Mouse (Mus musculus): ENCODE data around the gene Olfr1441. TPM values are rescaled to one million over a fixed set of nuclear protein-coding genes. Genes with fewer than 3 reads are reported as not detected.

Gene Olfr1441
- total RNA-seq (2021), result not detected
- long read RNA-seq, experiment 1, result 0 reads
- long read RNA-seq, experiment 2, result 0 reads

DNA sequence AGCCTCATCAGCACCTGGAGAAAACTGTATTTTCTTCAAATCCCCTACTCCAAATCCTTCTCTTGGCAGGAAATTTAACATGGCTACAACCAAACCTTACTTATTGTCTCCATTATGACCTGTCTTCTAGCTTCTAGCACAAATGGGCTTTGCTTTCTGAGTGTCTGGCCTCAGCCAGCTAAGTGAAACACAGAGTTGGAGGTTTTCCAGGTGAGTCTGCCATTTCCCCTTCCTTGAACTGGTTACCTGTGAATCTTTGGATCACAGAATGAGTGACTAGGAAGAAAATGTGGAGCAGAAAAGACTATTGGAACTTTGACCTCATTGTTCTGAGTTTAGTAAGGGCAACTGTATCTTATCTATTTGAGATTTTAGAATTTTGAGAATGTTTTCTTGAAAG is at the start of gene Olfr1441:
Olfr1441 (plus strand) TSS at position 73 of the 400 bp plus-strand sequence.
- no peak for DNase-seq (ENCODE audit: low spot score in 2 of 2)

DNA sequence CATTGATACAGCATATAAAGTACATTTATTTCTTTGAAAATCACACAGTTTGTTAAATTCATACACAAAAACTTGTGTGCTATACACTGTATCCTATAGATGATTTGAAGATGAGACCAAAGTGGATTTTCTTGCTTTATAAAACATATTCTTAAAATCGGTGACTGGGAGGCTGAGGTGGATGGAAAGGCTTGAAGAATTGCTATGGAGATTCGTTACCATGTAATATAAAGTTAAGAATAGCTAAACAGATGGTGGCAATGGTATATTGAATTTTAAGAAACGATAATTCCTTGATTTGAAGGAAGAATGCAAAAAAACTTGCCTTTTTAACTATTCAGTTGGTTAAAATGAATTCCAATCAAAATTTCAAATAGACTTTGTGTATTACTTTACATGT is 44.2 kb upstream of the Olfr1441 start:
- DNase-seq (ENCODE audit: low spot score in 2 of 2), result no peak

DNA sequence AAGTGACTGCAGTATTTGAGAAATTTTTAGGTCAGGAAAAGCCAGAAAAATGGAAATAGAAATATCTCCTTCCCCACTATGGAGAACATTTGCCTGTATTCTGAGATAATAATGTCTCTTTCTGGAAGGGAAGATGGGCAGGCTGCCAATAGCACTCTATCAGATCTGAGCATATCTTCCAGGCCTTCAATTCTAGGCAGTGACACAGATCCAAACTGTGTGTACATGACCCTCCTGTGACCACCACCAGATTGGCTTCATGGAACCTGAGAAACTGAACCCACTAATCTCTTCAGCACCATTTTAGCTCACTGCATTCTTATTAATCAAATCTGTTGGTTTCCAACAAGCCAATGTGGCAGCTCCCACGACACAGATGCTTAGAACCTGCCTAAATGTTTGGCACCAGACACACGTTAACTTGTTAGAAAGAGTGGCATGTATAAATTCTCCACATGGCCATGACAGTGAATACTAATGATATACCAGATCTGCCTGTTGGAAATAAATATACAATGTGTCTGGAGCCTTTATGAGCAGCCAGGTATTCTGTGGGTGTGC is 42.7 kb upstream of the Olfr1441 start:
- DNase-seq (ENCODE audit: low spot score in 2 of 2), result no peak

DNA sequence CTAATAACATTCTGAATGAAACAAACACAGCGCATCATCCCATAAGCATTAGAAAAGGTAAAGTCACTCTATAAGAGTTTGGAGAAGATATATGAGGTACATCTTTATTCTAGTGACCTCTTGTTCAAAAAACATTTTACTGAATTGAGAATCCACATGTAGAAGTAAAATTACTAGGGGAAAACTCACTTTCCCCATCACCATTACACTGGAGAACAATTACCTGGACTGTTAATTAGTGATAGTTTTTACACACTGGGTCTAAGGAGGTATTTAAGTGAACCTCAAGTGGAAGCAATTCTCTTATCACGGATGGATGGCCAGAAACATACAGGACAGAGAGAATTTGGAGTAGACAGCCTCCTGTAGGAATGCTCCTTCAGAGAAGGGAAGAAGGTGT is 30.3 kb upstream of the Olfr1441 start, which contains the start of gene Olfr1440:
Olfr1440 (plus strand) TSS at position 301 of the 400 bp plus-strand sequence.
- DNase-seq (ENCODE audit: low spot score in 2 of 2), result no peak

DNA sequence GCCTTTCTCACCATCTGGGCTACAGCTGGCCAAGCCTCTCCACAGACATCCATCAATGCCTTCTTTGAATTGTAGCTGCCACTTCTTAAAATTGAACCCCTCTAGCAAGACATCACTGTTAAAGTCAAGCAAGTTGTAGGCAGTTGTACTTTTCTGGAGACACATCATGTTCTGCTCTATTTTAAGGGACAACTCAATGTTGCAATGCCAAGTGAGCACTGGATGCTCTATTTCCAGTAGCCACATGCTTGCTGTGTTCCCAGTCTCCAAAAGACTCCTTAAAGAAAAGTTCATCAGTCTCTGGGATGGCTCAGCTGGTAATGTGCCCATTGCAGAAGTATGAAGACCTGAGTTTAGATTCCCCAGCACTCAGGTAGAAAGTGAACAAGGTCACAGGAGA is 3.5 kb upstream of the Olfr1441 start:
- no peak for DNase-seq (ENCODE audit: low spot score in 2 of 2)

DNA sequence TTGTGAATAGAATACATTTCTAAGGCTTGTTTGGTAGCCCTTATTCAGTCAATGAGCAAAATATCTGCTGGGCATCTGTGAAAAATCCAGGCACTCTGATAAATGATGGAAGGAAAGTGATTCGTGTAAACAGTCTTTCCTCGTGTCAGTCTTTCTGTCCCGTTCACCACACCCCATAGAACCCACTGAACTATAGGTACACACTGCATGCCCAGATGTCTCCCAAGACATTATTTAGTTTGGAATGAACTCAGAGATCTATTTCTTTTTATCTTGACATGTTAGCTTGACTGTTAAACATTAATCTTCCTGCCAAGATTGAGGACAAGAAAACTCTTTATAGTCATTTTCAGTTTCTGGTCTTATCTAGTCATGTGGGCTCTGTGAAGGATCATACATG is 1.1 kb downstream of the Olfr1441 start:
- DNase-seq (ENCODE audit: low spot score in 2 of 2), result no peak

DNA sequence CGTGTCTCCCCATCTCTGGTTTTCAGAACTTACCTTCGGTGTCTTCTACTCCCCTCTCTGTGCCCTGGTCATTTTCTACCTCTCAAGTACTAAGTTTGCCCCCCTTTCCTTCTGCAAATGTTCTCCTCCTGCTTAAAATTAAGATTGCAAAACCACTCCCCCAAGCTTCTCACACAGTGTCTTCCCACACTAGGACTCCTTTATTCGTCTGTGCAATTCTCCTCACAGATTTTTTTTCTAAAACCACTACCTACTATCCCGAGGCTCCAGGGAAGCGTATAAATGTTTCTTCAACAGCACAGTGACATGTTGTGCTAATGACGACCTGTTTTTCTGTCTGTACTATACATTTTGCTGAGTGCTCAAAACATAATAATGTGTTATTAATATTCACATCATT is 3.3 kb downstream of the Olfr1441 start:
- DNase-seq (ENCODE audit: low spot score in 2 of 2), result no peak

DNA sequence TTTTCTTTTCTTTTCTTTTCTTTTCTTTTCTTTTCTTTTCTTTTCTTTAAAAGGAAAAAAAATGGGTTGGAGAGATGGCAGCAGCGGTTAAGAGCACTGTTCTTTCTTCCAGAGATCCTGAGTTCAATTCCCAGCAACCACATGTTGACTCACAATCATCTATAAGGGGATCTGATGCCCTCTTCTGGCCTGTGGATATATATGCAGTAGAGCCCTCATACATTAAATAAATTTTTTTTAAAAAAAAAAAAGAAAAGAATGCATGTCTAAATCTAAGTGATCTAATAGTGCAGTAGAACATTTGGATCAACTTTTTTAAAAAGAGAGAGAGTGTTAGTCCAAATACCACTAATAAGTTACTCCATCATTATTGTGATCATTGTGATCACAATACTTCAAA is 4.4 kb downstream of the Olfr1441 start:
- DNase-seq (ENCODE audit: low spot score in 2 of 2), result no peak

DNA sequence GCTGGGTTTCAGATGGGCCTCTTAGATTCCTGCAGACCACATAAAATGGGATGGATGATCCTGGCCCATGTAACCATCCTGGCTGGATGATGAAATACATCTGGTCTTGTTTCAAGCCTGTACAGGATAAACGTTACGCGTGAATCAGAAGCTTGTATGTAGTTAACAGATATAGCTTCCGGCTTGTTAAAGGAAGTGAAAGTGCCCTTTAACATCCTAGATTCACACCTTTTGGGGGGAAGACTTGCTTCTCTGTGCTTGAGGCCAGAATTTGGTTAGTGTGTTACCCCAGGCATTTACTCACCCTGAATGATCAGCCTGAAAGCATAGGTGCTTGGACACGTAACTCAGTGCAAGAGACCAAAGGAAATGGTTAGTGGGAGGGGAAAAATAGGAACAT is 9.9 kb downstream of the Olfr1441 start:
- DNase-seq (ENCODE audit: low spot score in 2 of 2), result no peak

DNA sequence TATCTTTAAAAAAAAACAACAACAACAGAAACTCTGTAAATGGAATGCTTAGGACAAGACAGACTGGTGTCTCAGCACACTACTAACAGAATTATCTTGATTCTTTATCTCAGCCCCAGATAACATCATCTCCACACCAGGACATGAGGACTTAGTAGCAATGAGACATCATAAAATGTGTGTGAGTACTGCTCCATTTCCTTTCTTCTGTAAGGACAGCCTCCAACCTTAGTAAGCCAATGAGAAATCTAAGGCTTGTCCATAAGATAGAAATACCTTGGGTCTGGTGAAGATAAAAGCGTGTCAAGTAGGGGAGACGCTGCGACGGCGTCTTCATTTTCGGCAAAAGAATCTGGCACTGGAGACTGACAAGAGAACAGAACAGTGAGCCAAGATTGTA is 10.4 kb downstream of the Olfr1441 start, which contains the start of gene Pfpl:
Pfpl (plus strand) TSS at position 301 of the 400 bp plus-strand sequence.
- DNase-seq (ENCODE audit: low spot score in 2 of 2), result no peak

DNA sequence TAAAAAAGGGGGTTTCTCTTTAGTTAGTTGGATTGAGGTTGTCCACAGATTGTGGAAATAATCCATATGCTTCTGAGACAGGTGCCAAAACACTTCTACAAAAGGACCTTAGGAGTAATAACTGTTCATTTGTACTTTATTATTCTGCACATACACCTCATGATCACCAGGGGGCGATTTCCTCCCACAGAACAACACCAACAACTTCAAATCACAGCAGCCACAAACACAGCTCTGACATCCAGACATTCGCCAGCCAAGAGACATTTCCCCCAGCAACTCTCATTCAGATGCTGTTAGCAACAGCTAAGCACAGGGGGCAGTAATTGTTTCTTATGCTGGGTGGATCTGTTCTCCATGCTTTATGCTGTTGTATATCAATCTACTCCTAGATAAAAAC is 15.8 kb downstream of the Olfr1441 start:
- DNase-seq (ENCODE audit: low spot score in 2 of 2), result peak in 1 of 2 experiments; percentile 17

DNA sequence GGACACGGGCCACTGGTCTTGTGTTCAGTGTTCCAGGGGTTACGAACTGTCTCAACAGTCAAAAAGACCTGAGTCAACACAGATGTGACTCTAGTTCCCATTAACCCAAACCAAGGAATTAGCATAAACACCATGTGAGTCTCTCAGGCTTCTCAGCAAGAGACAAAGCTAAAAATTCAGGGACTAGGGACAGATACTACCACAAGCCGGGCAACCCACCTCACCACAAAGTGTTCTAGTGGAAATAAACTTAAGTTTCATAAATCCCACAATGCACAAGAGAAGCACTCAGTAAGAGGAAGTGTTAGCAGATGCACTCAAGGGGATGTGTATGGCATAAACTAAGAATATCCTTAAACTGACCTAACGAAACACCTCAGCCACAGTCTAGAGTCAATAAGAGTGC is 17.8 kb downstream of the Olfr1441 start:
- DNase-seq (ENCODE audit: low spot score in 2 of 2), result no peak

DNA sequence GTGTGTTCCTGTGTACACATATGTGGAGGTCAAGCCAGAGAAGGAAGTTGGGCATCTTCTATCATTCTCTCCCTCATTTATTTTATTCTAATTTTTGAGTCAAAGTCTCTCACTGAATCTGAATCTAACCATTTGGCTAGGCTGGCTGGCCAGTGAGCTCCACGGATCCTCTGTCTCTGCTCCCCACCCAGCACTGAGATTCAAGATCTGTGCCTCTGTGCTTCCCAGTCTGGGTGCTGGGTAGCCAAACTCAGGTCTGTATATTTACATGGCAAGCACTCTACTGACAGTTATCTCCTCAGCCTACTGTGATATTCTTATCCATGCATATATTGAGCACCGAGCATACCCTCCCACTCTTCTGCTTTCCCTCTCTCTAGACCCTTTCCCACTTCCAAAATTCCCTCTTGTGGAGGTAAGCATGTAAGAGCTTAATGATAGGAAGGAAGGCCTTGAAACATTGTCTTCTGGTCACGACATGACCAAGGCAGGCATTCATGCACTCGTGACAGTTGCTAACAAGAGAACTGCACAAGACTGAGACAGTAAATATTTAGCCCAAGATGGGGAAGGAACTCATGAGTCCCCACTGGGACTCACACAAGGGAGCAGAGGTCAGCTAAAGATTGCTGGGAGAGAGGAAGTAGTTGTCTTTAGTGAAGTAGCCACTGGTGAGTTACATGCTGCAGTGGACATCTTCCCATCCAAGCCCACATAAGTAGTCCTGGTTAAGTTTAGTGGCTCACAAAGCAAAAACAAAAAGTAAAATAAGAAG is 18.7 kb downstream of the Olfr1441 start:
- no peak for DNase-seq (ENCODE audit: low spot score in 2 of 2)

DNA sequence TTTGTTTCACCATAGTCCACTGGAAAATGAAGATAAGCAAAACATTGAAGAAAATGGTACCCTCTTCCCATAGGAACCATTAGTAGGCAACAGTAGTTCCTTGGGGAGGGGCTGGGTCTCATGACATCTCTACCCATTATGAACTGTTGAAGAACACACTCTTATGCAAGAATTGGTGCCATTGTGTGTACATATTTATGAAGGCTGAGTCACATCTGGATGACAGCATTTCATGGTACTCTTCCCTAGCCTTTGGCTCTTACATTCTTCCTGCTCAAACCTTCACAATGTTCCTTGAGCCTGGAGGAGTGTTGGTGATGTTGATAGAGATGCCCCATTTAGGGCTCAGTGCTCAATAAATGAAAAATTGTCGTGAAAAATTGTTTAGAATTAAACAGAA is 22.3 kb downstream of the Olfr1441 start:
- no peak for DNase-seq (ENCODE audit: low spot score in 2 of 2)

DNA sequence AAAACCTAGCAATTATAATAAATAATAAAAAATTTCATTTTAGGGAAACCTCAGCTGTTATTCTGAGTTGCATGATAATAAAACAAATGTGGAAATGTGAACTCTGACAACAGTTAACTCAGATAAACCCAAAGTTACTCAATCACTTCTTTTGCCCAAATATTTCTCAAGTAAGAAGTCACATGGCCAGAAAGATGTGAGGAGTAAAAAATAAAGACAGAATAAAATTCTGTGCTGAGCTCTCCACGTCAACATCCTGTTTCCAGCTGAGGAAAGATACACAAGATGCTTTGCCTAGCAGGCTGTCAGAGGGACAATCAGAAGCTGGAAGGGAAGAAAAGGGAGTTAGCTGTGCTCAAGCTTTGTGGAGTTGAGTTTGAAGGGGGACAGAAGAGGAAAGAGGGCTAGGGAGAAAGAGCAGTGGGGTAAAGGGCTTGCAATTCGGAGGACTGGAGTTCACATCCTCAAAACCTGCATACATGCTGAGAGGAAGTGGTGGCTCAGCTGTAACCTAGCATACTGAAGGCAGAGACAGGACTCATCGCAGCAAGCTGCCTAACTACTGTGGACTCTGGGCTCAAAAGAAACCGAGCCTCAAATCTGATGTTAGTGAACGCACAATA is 23.0 kb downstream of the Olfr1441 start:
- no peak for DNase-seq (ENCODE audit: low spot score in 2 of 2)

DNA sequence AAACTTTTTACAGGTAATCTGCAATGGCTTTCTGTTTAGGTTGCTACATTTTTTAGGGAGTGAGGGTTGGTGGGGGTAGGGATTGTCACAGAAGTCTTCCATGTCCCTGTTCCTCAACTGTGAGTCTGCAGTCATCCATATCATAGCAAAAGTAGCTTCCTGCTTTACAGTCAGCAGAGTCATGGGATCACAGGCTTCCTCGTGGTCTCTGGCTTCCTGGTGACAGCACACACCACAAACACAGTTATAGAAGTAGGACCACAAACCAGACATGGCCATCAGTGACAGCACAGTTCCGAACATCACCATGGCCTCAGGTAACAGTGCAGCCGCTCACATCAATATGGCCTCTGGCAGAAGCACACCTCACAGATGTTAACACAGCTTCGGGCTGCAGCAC is 25.3 kb downstream of the Olfr1441 start:
- DNase-seq (ENCODE audit: low spot score in 2 of 2), result no peak

DNA sequence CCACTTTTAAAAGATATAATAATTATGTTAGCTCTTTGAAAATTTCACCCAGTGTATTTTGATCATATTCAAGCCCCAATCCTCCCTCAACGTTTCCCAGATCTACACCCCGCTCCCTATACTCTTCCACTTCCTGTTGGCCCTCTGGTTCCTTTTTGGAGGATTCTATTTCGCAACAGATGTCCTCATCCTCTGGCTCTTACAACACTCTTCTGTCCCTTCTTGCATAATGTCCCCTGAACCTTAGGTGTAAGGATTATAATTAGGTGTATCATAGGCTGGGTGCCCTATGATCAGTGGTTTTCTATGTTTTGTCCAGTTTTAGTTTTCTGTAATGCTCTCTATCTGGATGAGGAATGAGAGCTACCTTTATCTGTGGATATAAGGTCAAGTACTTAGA is 27.8 kb downstream of the Olfr1441 start:
- no peak for DNase-seq (ENCODE audit: low spot score in 2 of 2)

DNA sequence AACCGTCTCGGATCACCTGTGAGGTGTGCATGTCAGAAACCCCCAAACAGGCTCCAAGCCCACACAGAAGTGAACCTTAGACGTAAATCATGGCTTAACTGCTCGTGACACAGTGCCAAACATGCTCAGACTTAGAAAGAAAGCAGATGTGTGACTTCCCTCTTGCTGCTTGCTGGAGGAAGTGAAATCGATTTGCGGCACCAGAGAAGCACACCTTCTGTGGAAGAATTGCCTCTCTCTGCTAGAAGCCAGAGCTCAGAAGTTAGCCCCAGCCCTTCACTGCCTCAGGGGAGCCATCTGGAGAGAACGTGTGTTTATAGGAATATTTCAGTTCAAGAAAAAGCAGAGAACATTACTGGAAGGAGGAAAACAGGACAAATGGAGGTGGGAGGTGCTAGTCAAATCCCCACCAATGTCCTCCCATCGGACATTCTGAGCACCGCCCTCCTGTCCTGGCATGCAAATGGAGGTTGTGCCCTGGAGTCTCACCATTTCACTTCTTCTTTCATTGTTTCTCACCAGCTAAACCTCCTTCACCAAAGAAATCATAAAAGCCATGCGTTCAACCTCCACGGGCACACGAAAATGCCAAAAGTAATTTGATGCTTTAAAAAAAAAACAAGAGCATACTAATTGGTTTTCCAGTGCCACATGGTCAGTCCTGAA is 40.3 kb downstream of the Olfr1441 start:
- DNase-seq (ENCODE audit: low spot score in 2 of 2), result no peak

DNA sequence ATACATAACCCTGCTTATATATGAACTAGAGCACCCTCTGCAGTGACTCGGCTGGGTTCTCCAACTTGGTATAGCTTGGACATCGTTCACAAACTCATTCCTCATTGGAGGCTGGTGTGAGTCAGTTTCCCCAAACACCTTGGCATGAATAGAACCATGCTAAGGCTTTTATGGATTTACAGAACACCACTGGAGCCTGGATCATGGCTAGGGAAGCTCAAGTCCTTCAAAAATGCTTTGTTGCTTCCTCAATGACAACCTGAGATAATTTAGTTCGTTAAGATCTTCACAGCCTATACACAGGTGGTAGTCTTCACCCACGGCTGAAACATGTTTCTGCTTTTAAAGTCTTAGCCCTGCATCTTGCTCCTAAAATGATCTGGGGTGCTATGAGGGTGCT is 42.3 kb downstream of the Olfr1441 start:
- DNase-seq (ENCODE audit: low spot score in 2 of 2), result no peak

DNA sequence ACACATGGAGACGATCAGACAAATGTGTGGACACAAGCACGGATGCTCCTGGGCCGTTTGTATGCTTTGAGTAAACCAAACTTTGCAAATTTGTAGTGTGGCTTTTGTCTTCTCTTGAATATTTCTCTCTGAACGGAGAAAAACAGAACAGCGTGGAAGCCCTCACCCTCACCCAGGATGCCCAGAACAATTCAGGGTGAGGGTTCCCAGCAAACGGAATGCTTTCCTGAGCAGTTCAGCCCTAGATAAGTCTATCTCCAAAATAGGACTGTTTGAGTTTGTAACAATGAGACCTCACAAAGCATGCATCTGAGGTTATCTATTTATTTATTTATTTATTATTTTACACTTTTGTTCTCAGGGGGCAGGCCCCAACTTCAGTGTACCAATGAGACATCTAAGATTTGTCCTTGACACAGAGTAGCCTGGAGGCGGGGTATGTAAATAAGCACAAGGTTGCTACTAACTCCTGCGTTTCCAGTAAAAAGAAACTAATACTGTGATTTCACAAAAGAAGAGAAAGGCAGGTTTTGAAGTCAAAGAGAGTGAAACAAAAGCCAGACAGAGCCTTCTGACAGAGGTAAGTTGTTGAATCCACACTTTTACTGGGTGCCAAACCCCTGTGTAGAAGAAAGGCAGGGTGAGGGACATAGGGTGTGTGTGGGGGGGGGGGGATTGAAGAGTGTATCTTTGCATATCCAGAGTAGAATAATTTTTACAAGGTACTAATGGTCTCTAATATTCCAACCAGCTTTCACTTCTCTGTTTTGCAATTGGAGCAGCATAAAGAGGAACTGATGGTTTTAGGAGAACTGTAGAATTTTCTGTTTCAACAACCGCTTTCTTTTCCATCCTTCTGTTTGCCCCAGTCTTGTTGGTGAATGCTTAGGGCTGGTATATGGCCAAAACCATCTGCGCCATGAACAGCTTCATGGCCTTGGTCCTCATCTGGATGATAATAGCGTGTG is 43.3 kb downstream of the Olfr1441 start, which contains the start of gene Mpeg1:
Mpeg1 (plus strand) TSS at position 498 of the 968 bp plus-strand sequence.
- no peak for DNase-seq (ENCODE audit: low spot score in 2 of 2)

All from gastrocnemius, postnatal 4 days (tissue).